Mouse (Mus musculus): Measurements from ENCODE around the gene Ankrd27.
"Not testable (repeated sequence)": the region's sequence is repeated elsewhere in the genome, so short reads cannot be mapped to it uniquely, and the experiment has no call there.

GRCm38 (mm10) chr7:35564872-35565271, 21.2 kb upstream of the Ankrd27 start:
- not testable (repeated sequence) for TF ChIP-seq POLR2A (IDR thresholded peaks at IDR 0.05; ENCODE audit: extremely low read depth, insufficient read depth, low read length); CTCF (IDR thresholded peaks at IDR 0.05; ENCODE audit: low read depth, low read length)

Data from liver, adult 2 months (tissue).